Mouse (Mus musculus) liver, adult 2 months (tissue): ENCODE measurements around the gene Gars. TPM values are rescaled to one million over a fixed set of nuclear protein-coding genes. Genes with fewer than 3 reads are reported as not detected.

Source experiments
- DNase-seq: peaks from one replicate; pipeline ENCODE4 v3.0.0-alpha.2; 2011; ENCODE audit warnings: low read depth, low spot score; ENCODE audit errors: extremely low read depth
- H3K27ac ChIP-seq: fragments of 200-500 bp; replicated peaks from 2 replicates; pipeline ENCODE4 v1.5.1; 2012; ENCODE audit warnings: low read depth, mild to moderate bottlenecking, control low read depth, inconsistent platforms, low read length; ENCODE audit not compliant: insufficient read depth
- H3K27me3 ChIP-seq: fragments of 200-500 bp; 2 replicates; pipeline ENCODE4 v1.6.1; 2012; ENCODE audit warnings: mild to moderate bottlenecking, moderate library complexity, low read length, inconsistent platforms; ENCODE audit not compliant: control insufficient read depth, insufficient read depth
- H3K36me3 ChIP-seq: fragments of 200-500 bp; 2 replicates; pipeline ENCODE4 v1.6.1; 2012; ENCODE audit warnings: low read length, inconsistent platforms; ENCODE audit not compliant: control insufficient read depth, insufficient read depth
- H3K4me1 ChIP-seq: fragments of 200-500 bp; 2 replicates; pipeline ENCODE4 v1.6.1; 2011; ENCODE audit warnings: low read length; ENCODE audit not compliant: control insufficient read depth, insufficient read depth
- H3K4me3 ChIP-seq: fragments of 200-500 bp; 2 replicates; pipeline ENCODE4 v1.5.1; 2011; ENCODE audit warnings: low read depth, mild to moderate bottlenecking, control low read depth, low read length, moderate library complexity; ENCODE audit not compliant: insufficient read depth
- H3K79me2 ChIP-seq: fragments of 200-500 bp; 2 replicates; pipeline ENCODE4 v1.6.1; 2012; ENCODE audit warnings: inconsistent platforms, mild to moderate bottlenecking, low read length, moderate library complexity; ENCODE audit not compliant: control insufficient read depth, insufficient read depth
- H3K9ac ChIP-seq: fragments of 200-500 bp; 2 replicates; pipeline ENCODE4 v1.6.1; 2012; ENCODE audit warnings: low read depth, mild to moderate bottlenecking, control low read depth, inconsistent platforms, low read length
- CTCF ChIP-seq: fragments of 200-500 bp; IDR thresholded peaks from 2 replicates; pipeline ENCODE4 v1.5.1; 2011; ENCODE audit warnings: low read depth, low read length, control low read depth
- POLR2A ChIP-seq: fragments of 200-500 bp; IDR thresholded peaks from 2 replicates; pipeline ENCODE4 v1.6.1; 2011; ENCODE audit warnings: low read length, control low read depth; ENCODE audit not compliant: insufficient read depth; ENCODE audit errors: extremely low read depth
- WGBS: fragments of 180-500 bp; shearing (Covaris S2); methylation state at CpG from one replicate; pipeline ENCODE4 v1.1.7; 2018; 5-methylcytosine and 5-hydroxymethylcytosine counted together
- polyA plus RNA-seq: library from polyadenylated mRNA; depleted of rRNA; stranded (reverse); fragments of >200 nt; gene quantifications from 2 replicates; pipeline ENCODE4 v1.2.3, GENCODE M21; 2012
- total RNA-seq: library from RNA; depleted of rRNA; stranded (reverse); fragments of >200 nt; gene quantifications from 2 replicates; pipeline ENCODE4 v1.2.3, GENCODE M21; 2014

Gene Gars
- total and polyA plus RNA-seq, 2 experiments, result 18.2 to 35.7 TPM

GRCm38 (mm10) chr6:55060241-55060825 lies 22.5 kb downstream of the Gars start:
- peaks cover 59% of the 10 kb centered on the region for H3K36me3 ChIP-seq
- no peaks in the 10 kb centered on the region for H3K79me2 ChIP-seq
- TF ChIP-seq POLR2A, result no peak
- TF ChIP-seq CTCF, result no peak
- 87% methylated on average over 7 of the region's 7 CpGs for WGBS
- no peak overlapping the region for H3K9ac ChIP-seq
- no peak overlapping the region for H3K4me3 ChIP-seq
- H3K27me3 ChIP-seq, result no peaks in the 10 kb centered on the region
- no peak for DNase-seq
- no peaks in the 10 kb centered on the region for H3K4me1 ChIP-seq
- H3K27ac ChIP-seq, result no peak overlapping the region

GRCm38 (mm10) chr6:55061328-55061727 lies 23.5 kb downstream of the Gars start:
- Histone ChIP-seq H3K79me2 (no peaks in the 10 kb centered on the region), H3K27ac (no peak overlapping the region), H3K36me3 (peaks cover 61% of the 10 kb centered on the region), H3K27me3 (no peaks in the 10 kb centered on the region), H3K9ac (no peak overlapping the region), H3K4me3 (no peak overlapping the region), H3K4me1 (no peaks in the 10 kb centered on the region)
- DNase-seq, result no peak
- WGBS, result 93% methylated on average over 11 of the region's 11 CpGs
- TF ChIP-seq CTCF, result no peak
- no peak for TF ChIP-seq POLR2A

- no peaks in the 10 kb centered on the region for H3K27me3 ChIP-seq
- no peak overlapping the region for H3K9ac ChIP-seq
- 71% methylated on average over 5 of the region's 5 CpGs for WGBS
- no peak for TF ChIP-seq POLR2A
- no peak for TF ChIP-seq CTCF
- H3K36me3 ChIP-seq, result peaks cover 60% of the 10 kb centered on the region
- no peak for DNase-seq
- no peak overlapping the region for H3K4me3 ChIP-seq
- H3K79me2 ChIP-seq, result no peaks in the 10 kb centered on the region
- H3K27ac ChIP-seq, result no peak overlapping the region
- H3K4me1 ChIP-seq, result no peaks in the 10 kb centered on the region
Measured at GRCm38 (mm10) chr6:55062200-55062599, 24.4 kb downstream of the Gars start.

GRCm38 (mm10) chr6:55063793-55064476 lies 26.1 kb downstream of the Gars start:
- TF ChIP-seq POLR2A, result no peak
- TF ChIP-seq CTCF, result no peak
- H3K4me1 ChIP-seq, result no peaks in the 10 kb centered on the region
- no peak overlapping the region for H3K9ac ChIP-seq
- no peak for DNase-seq
- no peaks in the 10 kb centered on the region for H3K79me2 ChIP-seq
- no peak overlapping the region for H3K27ac ChIP-seq
- H3K4me3 ChIP-seq, result no peak overlapping the region
- WGBS, result 92% methylated on average over 9 of the region's 9 CpGs
- no peaks in the 10 kb centered on the region for H3K27me3 ChIP-seq
- peaks cover 69% of the 10 kb centered on the region for H3K36me3 ChIP-seq

- H3K27ac ChIP-seq, result no peak overlapping the region
- no peaks in the 10 kb centered on the region for H3K27me3 ChIP-seq
- H3K4me1 ChIP-seq, result no peaks in the 10 kb centered on the region
- no peak for DNase-seq
- 87% methylated on average over 7 of the region's 7 CpGs for WGBS
- no peak overlapping the region for H3K4me3 ChIP-seq
- H3K36me3 ChIP-seq, result peaks cover 67% of the 10 kb centered on the region
- no peaks in the 10 kb centered on the region for H3K79me2 ChIP-seq
- no peak overlapping the region for H3K9ac ChIP-seq
- TF ChIP-seq CTCF (no peak), POLR2A (no peak)
Measured at GRCm38 (mm10) chr6:55064477-55064827, 26.6 kb downstream of the Gars start.

GRCm38 (mm10) chr6:55065903-55066302 lies 28.1 kb downstream of the Gars start:
- WGBS, result 94% methylated on average over 2 of the region's 2 CpGs
- Histone ChIP-seq H3K27me3 (no peaks in the 10 kb centered on the region), H3K9ac (no peak overlapping the region), H3K27ac (no peak overlapping the region), H3K4me1 (no peaks in the 10 kb centered on the region), H3K79me2 (no peaks in the 10 kb centered on the region), H3K36me3 (peaks cover 64% of the 10 kb centered on the region), H3K4me3 (no peak overlapping the region)
- DNase-seq, result no peak
- no peak for TF ChIP-seq CTCF
- no peak for TF ChIP-seq POLR2A
